Mouse (Mus musculus) limb, embryonic 11.5 days (tissue): ENCODE results near the gene Tldc2. TPM values are rescaled to one million over a fixed set of nuclear protein-coding genes. Genes with fewer than 3 reads are reported as not detected.
A peak's percentile ranks its signal among the peaks of the same experiment; 100 is the strongest.

Source experiments
- ATAC-seq: fragments of 200-750 bp; cut with Nextera tagmentation; 2 replicates; pipeline ENCODE4 v1.8.0; 2017; ENCODE audit warnings: low read depth; ENCODE audit not compliant: insufficient number of reproducible peaks, low FRiP score, low TSS enrichment
- DNase-seq: peaks from one replicate; pipeline ENCODE4 v3.0.0-alpha.2; 2015; ENCODE audit warnings: low spot score
- H3K27ac ChIP-seq: fragments of 300-500 bp; sonication (generic); replicated peaks from 2 replicates; pipeline ENCODE4 v1.5.1; 2014; ENCODE audit warnings: low read depth, mild to moderate bottlenecking, low read length
- H3K27me3 ChIP-seq: fragments of 300-500 bp; sonication (generic); 2 replicates; pipeline ENCODE4 v1.6.1; 2014; ENCODE audit warnings: mild to moderate bottlenecking, low read length, mixed read lengths; ENCODE audit not compliant: control insufficient read depth, insufficient read depth
- H3K36me3 ChIP-seq: fragments of 300-500 bp; sonication (generic); 2 replicates; pipeline ENCODE4 v1.6.1; 2014; ENCODE audit warnings: mild to moderate bottlenecking, low read length, moderate library complexity, mixed read lengths; ENCODE audit not compliant: control insufficient read depth, insufficient read depth
- H3K4me1 ChIP-seq: fragments of 300-500 bp; sonication (generic); 2 replicates; pipeline ENCODE4 v1.6.1; 2014; ENCODE audit warnings: low read length, mixed read lengths; ENCODE audit not compliant: control insufficient read depth, insufficient read depth
- H3K4me2 ChIP-seq: fragments of 300-500 bp; sonication (generic); 2 replicates; pipeline ENCODE4 v1.6.1; 2014; ENCODE audit warnings: low read depth, mild to moderate bottlenecking, moderate library complexity; ENCODE audit not compliant: severe bottlenecking
- H3K4me3 ChIP-seq: fragments of 300-500 bp; sonication (generic); 2 replicates; pipeline ENCODE4 v1.5.1; 2014; ENCODE audit warnings: low read depth, low read length
- H3K9ac ChIP-seq: fragments of 300-500 bp; sonication (generic); 2 replicates; pipeline ENCODE4 v1.6.1; 2014; ENCODE audit warnings: mild to moderate bottlenecking, low read length
- H3K9me3 ChIP-seq: fragments of 300-500 bp; sonication (generic); 2 replicates; pipeline ENCODE4 v1.6.1; 2016; ENCODE audit warnings: low read length; ENCODE audit not compliant: control insufficient read depth
- WGBS: fragments of 180-500 bp; shearing (Covaris S2); extraction: QIAGEN DNeasy Blood & Tissue Kit; methylation state at CpG from one replicate; pipeline ENCODE4 v1.1.7; 2014; 5-methylcytosine and 5-hydroxymethylcytosine counted together
- polyA plus RNA-seq: library from polyadenylated mRNA; unstranded; fragments of >200 nt; fragmentation: Nextera tagmentation; extraction: Ambion mirVana; gene quantifications from 2 replicates; pipeline ENCODE4 v1.2.1, GENCODE M21; 2014

Gene Tldc2
- polyA plus RNA-seq, 1 experiment from 2014 or later = not detected

GRCm38 (mm10) chr2:157077641-157078058, 9.2 kb upstream of the Tldc2 start:
- Histone ChIP-seq H3K9ac (peak overlapping the region; percentile 99), H3K27ac (0 out of 2 replicates have a peak overlapping the region, but pooled peaks have one; percentile 22), H3K27me3 (no peaks in the 10 kb centered on the region), H3K4me1 (peaks cover 45% of the 10 kb centered on the region), H3K4me2 (peak overlapping the region; percentile 95), H3K4me3 (peak overlapping the region; percentile 95), H3K9me3 (no peaks in the 10 kb centered on the region), H3K36me3 (peaks cover 8% of the 10 kb centered on the region)
- under 1% methylated on average over 15 of the region's 15 CpGs for WGBS
- DNase-seq (peak; percentile 46), ATAC-seq (no peak)

GRCm38 (mm10) chr2:157078059-157078792, 8.6 kb upstream of the Tldc2 start:
- H3K36me3 ChIP-seq = peaks cover 6% of the 10 kb centered on the region
- under 1% methylated on average over 72 of the region's 79 CpGs for WGBS
- peak overlapping the region; percentile 95 for H3K4me2 ChIP-seq
- H3K27ac ChIP-seq = peak overlapping the region; percentile 97
- H3K4me3 ChIP-seq = peak overlapping the region; percentile 95
- peak overlapping the region; percentile 99 for H3K9ac ChIP-seq
- H3K9me3 ChIP-seq = no peaks in the 10 kb centered on the region
- DNase-seq (peak; percentile 59), ATAC-seq (0 out of 2 replicates have a peak, but pooled peaks have one; percentile 5)
- H3K4me1 ChIP-seq = peaks cover 43% of the 10 kb centered on the region
- H3K27me3 ChIP-seq = no peaks in the 10 kb centered on the region

- Histone ChIP-seq H3K4me1 (peaks cover 37% of the 10 kb centered on the region), H3K4me3 (peak within 1 kb of the TSS; percentile 95), H3K27ac (peak within 1 kb of the TSS; percentile 97), H3K27me3 (no peaks in the 10 kb centered on the region), H3K4me2 (peak within 1 kb of the TSS; percentile 95), H3K9me3 (no peaks in the 10 kb centered on the region), H3K36me3 (0 out of 2 replicates have a peak, but pooled peaks cover 2% of the 10 kb centered on the region), H3K9ac (peak within 1 kb of the TSS; percentile 99)
- ATAC-seq = peak; percentile 89
- WGBS = under 1% methylated on average over 107 of the region's 136 CpGs
- peak; percentile 88 for DNase-seq
These were observed 7.8 kb upstream of the Tldc2 start, which contains the start of gene Soga1 for GRCm38 (mm10) chr2:157078793-157079700. Gene Soga1 (minus strand): TSS chr2:157079254.

DNA sequence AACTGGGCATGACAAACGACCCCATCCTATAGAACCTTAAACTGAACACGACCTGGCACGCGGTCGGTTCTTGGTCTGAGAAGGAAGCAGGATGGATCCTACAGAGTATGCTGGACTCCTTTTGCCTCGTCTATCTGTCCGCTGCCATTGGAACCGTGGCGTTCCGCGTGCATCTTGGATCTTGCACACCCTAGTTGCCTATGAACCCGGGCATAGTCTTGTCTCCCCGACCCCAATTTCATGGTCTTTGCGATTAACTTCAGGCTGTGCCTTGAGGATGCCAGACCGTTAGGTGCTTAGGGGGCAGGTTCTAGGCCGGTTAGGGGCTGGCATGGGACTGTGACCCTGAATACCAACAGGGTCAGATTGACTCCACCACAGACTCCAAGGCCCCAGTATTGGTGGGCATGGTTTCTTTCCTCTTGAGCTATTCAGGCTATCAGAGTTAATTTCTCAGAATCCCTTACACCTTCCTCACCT, 7.1 kb upstream of the Tldc2 start:
- 11% methylated on average over 16 of the region's 16 CpGs for WGBS
- Histone ChIP-seq H3K4me2 (peak overlapping the region; percentile 95), H3K36me3 (no peaks in the 10 kb centered on the region), H3K9me3 (no peaks in the 10 kb centered on the region), H3K4me3 (peak overlapping the region; percentile 95), H3K9ac (peak overlapping the region; percentile 99), H3K4me1 (peaks cover 30% of the 10 kb centered on the region), H3K27ac (peak overlapping the region; percentile 97), H3K27me3 (no peaks in the 10 kb centered on the region)
- DNase-seq (no peak), ATAC-seq (no peak)

DNA sequence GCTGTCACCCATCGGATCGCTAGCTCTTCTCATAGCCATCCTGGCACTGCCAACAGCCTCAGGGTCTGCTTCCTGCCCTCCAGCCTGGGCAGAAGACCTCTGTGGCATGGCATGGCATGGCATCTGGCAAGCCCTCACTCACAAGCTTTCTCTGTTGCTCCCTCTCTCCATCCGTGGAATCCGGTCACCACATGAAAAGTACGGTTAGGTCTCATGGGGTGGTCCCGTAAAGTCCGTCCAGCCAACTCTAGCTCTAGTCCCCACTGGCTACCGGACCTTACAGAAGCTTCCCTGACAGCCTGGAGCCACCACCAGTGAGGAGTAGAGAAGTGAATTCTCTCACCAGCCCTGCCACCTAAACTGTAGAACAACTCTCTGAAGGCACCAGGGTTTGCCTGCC, 5.5 kb upstream of the Tldc2 start:
- H3K27ac ChIP-seq = no peak overlapping the region
- no peaks in the 10 kb centered on the region for H3K27me3 ChIP-seq
- no peaks in the 10 kb centered on the region for H3K9me3 ChIP-seq
- no peak for DNase-seq
- ATAC-seq = no peak
- no peak overlapping the region for H3K9ac ChIP-seq
- peaks cover 16% of the 10 kb centered on the region for H3K4me1 ChIP-seq
- H3K4me2 ChIP-seq = no peak overlapping the region
- 91% methylated on average over 8 of the region's 8 CpGs for WGBS
- H3K36me3 ChIP-seq = no peaks in the 10 kb centered on the region
- no peak overlapping the region for H3K4me3 ChIP-seq

- DNase-seq (no peak), ATAC-seq (no peak)
- Histone ChIP-seq H3K27ac (no peak overlapping the region), H3K9me3 (no peaks in the 10 kb centered on the region), H3K4me2 (no peak overlapping the region), H3K4me3 (no peak overlapping the region), H3K36me3 (no peaks in the 10 kb centered on the region), H3K27me3 (no peaks in the 10 kb centered on the region), H3K4me1 (peaks cover 10% of the 10 kb centered on the region), H3K9ac (no peak overlapping the region)
- WGBS = 35% methylated on average over 7 of the region's 7 CpGs
These were observed 4.9 kb upstream of the Tldc2 start for GRCm38 (mm10) chr2:157081960-157082359.

DNA sequence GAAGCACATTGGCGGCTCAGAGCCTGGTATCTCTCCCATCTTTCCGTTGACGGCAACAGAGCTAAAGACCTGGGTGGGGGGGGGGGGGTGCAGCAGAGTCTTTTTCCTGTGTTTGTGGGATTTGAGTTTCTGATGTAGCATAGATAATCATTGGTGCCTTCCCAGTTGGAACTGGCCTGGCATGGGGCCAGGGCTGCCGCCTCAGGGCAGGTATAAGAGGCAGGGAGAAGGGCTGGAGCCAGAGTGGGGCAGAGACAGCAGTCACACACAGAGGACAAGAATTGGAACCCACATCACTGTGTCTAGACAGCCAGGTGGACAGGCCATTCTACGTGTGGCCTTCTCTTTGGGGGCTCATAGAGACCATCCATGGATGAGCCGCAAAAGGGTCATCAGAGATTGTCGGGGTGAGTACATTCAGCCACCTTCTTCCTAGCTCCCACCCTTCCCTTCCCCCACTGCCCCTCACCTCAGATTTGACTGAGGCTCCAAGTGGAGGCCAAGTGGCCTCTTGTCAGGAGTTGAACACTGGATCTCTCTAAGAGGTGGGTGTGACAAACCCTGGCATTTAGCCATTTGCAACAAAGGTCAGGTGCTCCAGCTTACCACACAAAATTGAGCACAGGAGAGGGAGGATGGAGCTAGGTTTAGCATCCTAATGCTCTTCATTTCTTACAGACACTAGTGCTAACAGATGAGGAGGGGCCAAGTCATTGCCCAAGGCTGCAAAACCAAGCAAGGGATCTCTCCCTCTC, 1.8 kb upstream of the Tldc2 start:
- no peak overlapping the region for H3K9ac ChIP-seq
- H3K36me3 ChIP-seq = no peaks in the 10 kb centered on the region
- WGBS = 85% methylated on average over 7 of the region's 7 CpGs
- DNase-seq (no peak), ATAC-seq (no peak)
- H3K4me3 ChIP-seq = no peak overlapping the region
- H3K4me2 ChIP-seq = no peak overlapping the region
- no peaks in the 10 kb centered on the region for H3K9me3 ChIP-seq
- no peaks in the 10 kb centered on the region; the same call in 1 of the 2 replicates for H3K4me1 ChIP-seq
- H3K27ac ChIP-seq = no peak overlapping the region
- H3K27me3 ChIP-seq = no peaks in the 10 kb centered on the region
